In genomic region chr17:48424237-48424636, GRCm38 (mm10) we compare ENCODE assay signal across 29 mouse cellular contexts. TPM values are rescaled to one million over a fixed set of nuclear protein-coding genes. Genes with fewer than 3 reads are reported as not detected.
DNase-seq lines count a peak whose midpoint lies in the region; ATAC-seq lines count a peak whose summit lies in the region.
"Had no signal": no experiment of that assay in that cellular context is flagged by ENCODE, and none has a peak within 500 bp of the region (broad histone marks: within the 10 kb centered on the region; RNA-seq: fewer than 3 reads in every experiment).

No protein-coding gene starts in this region.

- H3K27me3 ChIP-seq in kidney, embryonic 16.5 days (ENCODE audit: insufficient read depth, low read length), result no peaks in the 10 kb centered on the region
- no peaks in the 10 kb centered on the region for H3K27me3 ChIP-seq in forebrain, embryonic 11.5 days (ENCODE audit: control insufficient read depth, insufficient read depth, low read length)
- H3K27me3 ChIP-seq in heart, embryonic 11.5 days (ENCODE audit: control insufficient read depth, insufficient read depth, low read length), result no peaks in the 10 kb centered on the region
- H3K27me3 ChIP-seq: embryonic facial prominence, embryonic 12.5 days; embryonic facial prominence, embryonic 15.5 days; forebrain, embryonic 12.5 days; forebrain, embryonic 15.5 days; heart, embryonic 12.5 days; heart, embryonic 15.5 days; hindbrain, embryonic 13.5 days; Patski had no signal

- no peak overlapping the region for H3K9ac ChIP-seq in kidney, embryonic 16.5 days (replicated peaks; ENCODE audit: low read length)
- H3K9ac ChIP-seq in forebrain, embryonic 11.5 days (ENCODE audit: low read length), result no peak overlapping the region
- no peak overlapping the region for H3K9ac ChIP-seq in heart, embryonic 11.5 days (ENCODE audit: low read depth, low read length)
- H3K9ac ChIP-seq: embryonic facial prominence, embryonic 12.5 days; embryonic facial prominence, embryonic 15.5 days; forebrain, embryonic 12.5 days; forebrain, embryonic 15.5 days; heart, embryonic 12.5 days; heart, embryonic 15.5 days; hindbrain, embryonic 13.5 days had no signal

- H3K27ac ChIP-seq in kidney, embryonic 16.5 days (ENCODE audit: low read length), result no peak overlapping the region
- no peak overlapping the region for H3K27ac ChIP-seq in forebrain, embryonic 11.5 days (ENCODE audit: low read depth, low read length)
- no peak overlapping the region for H3K27ac ChIP-seq in heart, embryonic 11.5 days (ENCODE audit: low read depth, low read length)
- H3K27ac ChIP-seq: embryonic facial prominence, embryonic 12.5 days; embryonic facial prominence, embryonic 15.5 days; forebrain, embryonic 12.5 days; forebrain, embryonic 15.5 days; heart, embryonic 15.5 days; hindbrain, embryonic 10.5 days; hindbrain, embryonic 13.5 days had no signal

- H3K9me3 ChIP-seq in kidney, embryonic 16.5 days (ENCODE audit: low read length), result no peaks in the 10 kb centered on the region
- no peaks in the 10 kb centered on the region for H3K9me3 ChIP-seq in forebrain, embryonic 11.5 days (ENCODE audit: control insufficient read depth, low read length)
- H3K9me3 ChIP-seq in heart, embryonic 11.5 days (replicated peaks; ENCODE audit: control insufficient read depth, low read length), result no peaks in the 10 kb centered on the region
- H3K9me3 ChIP-seq: embryonic facial prominence, embryonic 12.5 days; embryonic facial prominence, embryonic 15.5 days; forebrain, embryonic 12.5 days; forebrain, embryonic 15.5 days; heart, embryonic 12.5 days; heart, embryonic 15.5 days; hindbrain, embryonic 10.5 days; hindbrain, embryonic 13.5 days had no signal

- peaks cover 35% of the 10 kb centered on the region for H3K4me1 ChIP-seq in kidney, embryonic 16.5 days (ENCODE audit: insufficient read depth, low read length)
- no peaks in the 10 kb centered on the region; the same call in 1 of the 2 replicates for H3K4me1 ChIP-seq in forebrain, embryonic 11.5 days (replicated peaks; ENCODE audit: control insufficient read depth, insufficient read depth, low read length)
- peaks cover 35% of the 10 kb centered on the region for H3K4me1 ChIP-seq in heart, embryonic 11.5 days (ENCODE audit: control insufficient read depth, insufficient read depth, low read length)

- H3K36me3 ChIP-seq in kidney, embryonic 16.5 days (ENCODE audit: insufficient read depth, low read length), result no peaks in the 10 kb centered on the region
- H3K36me3 ChIP-seq in forebrain, embryonic 11.5 days (ENCODE audit: control insufficient read depth, insufficient read depth, low read length), result no peaks in the 10 kb centered on the region
- H3K36me3 ChIP-seq in heart, embryonic 11.5 days (ENCODE audit: control insufficient read depth, insufficient read depth, low read length), result peaks cover 9% of the 10 kb centered on the region
- H3K36me3 ChIP-seq: embryonic facial prominence, embryonic 12.5 days; embryonic facial prominence, embryonic 15.5 days; forebrain, embryonic 12.5 days; forebrain, embryonic 15.5 days; hindbrain, embryonic 13.5 days had no signal

- no peak overlapping the region for H3K4me3 ChIP-seq in kidney, embryonic 16.5 days (ENCODE audit: low read length)
- H3K4me3 ChIP-seq in forebrain, embryonic 11.5 days (ENCODE audit: low read depth, low read length), result no peak overlapping the region
- H3K4me3 ChIP-seq in heart, embryonic 11.5 days (ENCODE audit: low read depth, low read length), result no peak overlapping the region
- H3K4me3 ChIP-seq: embryonic facial prominence, embryonic 12.5 days; embryonic facial prominence, embryonic 15.5 days; forebrain, embryonic 12.5 days; forebrain, embryonic 15.5 days; heart, embryonic 12.5 days; heart, embryonic 15.5 days; hindbrain, embryonic 10.5 days; hindbrain, embryonic 13.5 days had no signal

- no peak for ATAC-seq in kidney, embryonic 16.5 days (ENCODE audit: low FRiP score, low TSS enrichment)
- no peak for ATAC-seq in forebrain, embryonic 11.5 days (replicated peaks; ENCODE audit: low FRiP score)
- ATAC-seq in heart, embryonic 11.5 days (replicated peaks; ENCODE audit: insufficient number of reproducible peaks, low FRiP score, low TSS enrichment), result no peak
- ATAC-seq: CD4-positive, CD25-positive, alpha-beta regulatory T cell, adult 4 months; forebrain, embryonic 15.5 days; hindbrain, embryonic 16.5 days; Patski had no signal

- DNase-seq in kidney, adult 11 months, result peak; percentile 49
- DNase-seq in kidney, postnatal 14 days, result no peak
- peak; percentile 60 for DNase-seq in kidney, adult 9 months
- DNase-seq in Muller cell, postnatal 12 days (ENCODE audit: inconsistent ontology term), result peak; percentile 27
- peak; percentile 62 to 67 for DNase-seq in kidney, postnatal 36 days
- no peak for DNase-seq in forebrain, embryonic 11.5 days (ENCODE audit: low spot score)
- DNase-seq: adrenal gland, postnatal 10 days; adrenal gland, postnatal 36 days; cerebellum, adult 2 months; cerebellum, adult 9-11 months; cerebellum, postnatal 25 days; gastrocnemius, postnatal 10 days; heart, adult 11 months; heart, postnatal 10 days; heart, postnatal 36 days had no signal

- H3K4me2 ChIP-seq in kidney, embryonic 16.5 days (replicated peaks; ENCODE audit: low read depth, low read length), result no peak overlapping the region
- no peak overlapping the region for H3K4me2 ChIP-seq in forebrain, embryonic 11.5 days (ENCODE audit: low read depth, low read length, severe bottlenecking)
- H3K4me2 ChIP-seq in heart, embryonic 11.5 days, result no peak overlapping the region
- H3K4me2 ChIP-seq: embryonic facial prominence, embryonic 12.5 days; embryonic facial prominence, embryonic 15.5 days; forebrain, embryonic 12.5 days; forebrain, embryonic 15.5 days; heart, embryonic 12.5 days; heart, embryonic 15.5 days; hindbrain, embryonic 13.5 days had no signal

- WGBS in kidney, embryonic 16.5 days, result 81% methylated on average over 9 of the region's 9 CpGs
- 88% methylated on average over 9 of the region's 9 CpGs for WGBS in forebrain, embryonic 11.5 days
- 84% methylated on average over 9 of the region's 9 CpGs for WGBS in heart, embryonic 11.5 days (ENCODE audit: insufficient replicate concordance)

RNA-seq across cellular contexts. Expression of gene Apobec2, which starts 8.5 kb away (rescaled TPM):
- 2.6 and 2.7 TPM in 2 replicates for polyA plus RNA-seq in kidney, embryonic 16.5 days (2015; fragmentation: Nextera tagmentation; extraction: Ambion mirVana)
- polyA plus RNA-seq in forebrain, embryonic 11.5 days (2014; fragmentation: Nextera tagmentation; extraction: Ambion mirVana), result 0.51 and 0.56 TPM in 2 replicates
- 213 and 216 TPM in 2 replicates for polyA plus RNA-seq in heart, embryonic 11.5 days (2014; fragmentation: Nextera tagmentation; extraction: Ambion mirVana)

RNA-seq across cellular contexts. Expression of gene Oard1, which starts 14.4 kb away (rescaled TPM):
- polyA plus RNA-seq in kidney, embryonic 16.5 days (2015; fragmentation: Nextera tagmentation; extraction: Ambion mirVana), result 70.2 and 77.9 TPM in 2 replicates
- polyA plus RNA-seq in forebrain, embryonic 11.5 days (2014; fragmentation: Nextera tagmentation; extraction: Ambion mirVana), result 91.6 and 91.8 TPM in 2 replicates
- polyA plus RNA-seq in heart, embryonic 11.5 days (2014; fragmentation: Nextera tagmentation; extraction: Ambion mirVana), result 47.4 and 48.0 TPM in 2 replicates

RNA-seq across cellular contexts. Expression of gene Nfya, which starts 14.5 kb away (rescaled TPM):
- 16.6 and 18.9 TPM in 2 replicates for polyA plus RNA-seq in kidney, embryonic 16.5 days (2015; fragmentation: Nextera tagmentation; extraction: Ambion mirVana)
- 24.5 and 25.6 TPM in 2 replicates for polyA plus RNA-seq in forebrain, embryonic 11.5 days (2014; fragmentation: Nextera tagmentation; extraction: Ambion mirVana)
- 16.9 and 19.6 TPM in 2 replicates for polyA plus RNA-seq in heart, embryonic 11.5 days (2014; fragmentation: Nextera tagmentation; extraction: Ambion mirVana)

RNA-seq across cellular contexts. Expression of gene Tspo2, which starts 27.1 kb away (rescaled TPM):
- polyA plus RNA-seq in kidney, embryonic 16.5 days (2015; fragmentation: Nextera tagmentation; extraction: Ambion mirVana), result 1.7 and 2.0 TPM in 2 replicates
- polyA plus RNA-seq in forebrain, embryonic 11.5 days (2014; fragmentation: Nextera tagmentation; extraction: Ambion mirVana), result 0.63 and 1.4 TPM in 2 replicates
- polyA plus RNA-seq in heart, embryonic 11.5 days (2014; fragmentation: Nextera tagmentation; extraction: Ambion mirVana), result 2.1 TPM in 2 replicates
- polyA plus RNA-seq: C2C12; CD4-positive, CD25-positive, alpha-beta regulatory T cell, adult 4 months had no signal

RNA-seq across cellular contexts. Expression of gene Unc5cl, which starts 30.5 kb away (rescaled TPM):
- polyA plus RNA-seq in kidney, embryonic 16.5 days (2015; fragmentation: Nextera tagmentation; extraction: Ambion mirVana), result 8.3 and 8.8 TPM in 2 replicates
- polyA plus RNA-seq in forebrain, embryonic 11.5 days (2014; fragmentation: Nextera tagmentation; extraction: Ambion mirVana), result 0.17 and 0.25 TPM in 2 replicates
- 0.17 and 0.23 TPM in 2 replicates for polyA plus RNA-seq in heart, embryonic 11.5 days (2014; fragmentation: Nextera tagmentation; extraction: Ambion mirVana)
- polyA plus RNA-seq: C2C12; embryonic facial prominence, embryonic 15.5 days had no signal

Comparison
In these comparisons a context has a peak if more than half of its experiments do, and no peak if none do; other contexts are left out.
1. DNase-seq: peak in kidney, adult 11 months (single experiment), kidney, adult 9 months (single experiment), Muller cell, postnatal 12 days (single experiment) and kidney, postnatal 36 days (2 of 2); none in kidney, postnatal 14 days (single experiment) and forebrain, embryonic 11.5 days (single experiment).
2. RNA of gene Apobec2, which starts 8.5 kb away (polyA plus RNA-seq): 213 to 216 TPM in heart, embryonic 11.5 days; 2.6 to 2.7 TPM in kidney, embryonic 16.5 days and 0.51 to 0.56 TPM in forebrain, embryonic 11.5 days; every median in the first group is over 10 times any median in the second.